Mouse (Mus musculus) common myeloid progenitor, adult 5-6 weeks (primary cell): Measurements from ENCODE around the gene Atp8b5. TPM values are rescaled to one million over a fixed set of nuclear protein-coding genes. Genes with fewer than 3 reads are reported as not detected.

Experiments
- ATAC-seq: replicated peaks from 2 replicates; pipeline ENCODE4 v1.8.0; 2016; ENCODE audit warnings: low read depth, mild to moderate bottlenecking, moderate TSS enrichment, inconsistent platforms; ENCODE audit not compliant: poor library complexity, severe bottlenecking
- total RNA-seq: library from RNA; stranded (forward); fragments of 200-1000, 187-1606 nt; gene quantifications from 2 replicates; pipeline ENCODE4 v1.2.3, GENCODE M21; 2017

Atp8b5 gene
- total RNA-seq, 1 experiment from 2014 or later = 1.2 TPM

DNA sequence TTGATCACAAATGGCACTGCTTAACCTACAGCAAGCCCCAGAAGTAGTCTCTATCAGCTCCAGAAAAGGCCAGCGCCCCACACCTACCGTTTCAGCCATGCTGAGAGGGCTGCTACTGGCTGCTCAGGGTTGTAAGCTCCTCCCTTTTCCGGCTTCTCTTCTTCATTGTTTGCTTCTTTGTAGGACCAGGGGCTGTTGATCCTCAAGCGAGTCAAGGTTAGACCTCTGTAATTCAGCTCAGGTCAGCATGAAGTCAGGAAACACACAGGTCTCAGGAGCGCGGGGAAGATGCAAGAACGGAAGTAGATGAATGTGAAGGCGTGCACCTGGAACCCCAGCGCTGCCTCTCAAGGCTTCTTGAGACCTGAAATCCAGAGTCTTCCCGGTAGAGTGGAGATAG is 137.7 kb downstream of the Atp8b5 start:
- ATAC-seq = no peak

GRCm38 (mm10) chr4:43406162-43406971 is 139.4 kb downstream of the Atp8b5 start:
- ATAC-seq = peak; percentile 88

DNA sequence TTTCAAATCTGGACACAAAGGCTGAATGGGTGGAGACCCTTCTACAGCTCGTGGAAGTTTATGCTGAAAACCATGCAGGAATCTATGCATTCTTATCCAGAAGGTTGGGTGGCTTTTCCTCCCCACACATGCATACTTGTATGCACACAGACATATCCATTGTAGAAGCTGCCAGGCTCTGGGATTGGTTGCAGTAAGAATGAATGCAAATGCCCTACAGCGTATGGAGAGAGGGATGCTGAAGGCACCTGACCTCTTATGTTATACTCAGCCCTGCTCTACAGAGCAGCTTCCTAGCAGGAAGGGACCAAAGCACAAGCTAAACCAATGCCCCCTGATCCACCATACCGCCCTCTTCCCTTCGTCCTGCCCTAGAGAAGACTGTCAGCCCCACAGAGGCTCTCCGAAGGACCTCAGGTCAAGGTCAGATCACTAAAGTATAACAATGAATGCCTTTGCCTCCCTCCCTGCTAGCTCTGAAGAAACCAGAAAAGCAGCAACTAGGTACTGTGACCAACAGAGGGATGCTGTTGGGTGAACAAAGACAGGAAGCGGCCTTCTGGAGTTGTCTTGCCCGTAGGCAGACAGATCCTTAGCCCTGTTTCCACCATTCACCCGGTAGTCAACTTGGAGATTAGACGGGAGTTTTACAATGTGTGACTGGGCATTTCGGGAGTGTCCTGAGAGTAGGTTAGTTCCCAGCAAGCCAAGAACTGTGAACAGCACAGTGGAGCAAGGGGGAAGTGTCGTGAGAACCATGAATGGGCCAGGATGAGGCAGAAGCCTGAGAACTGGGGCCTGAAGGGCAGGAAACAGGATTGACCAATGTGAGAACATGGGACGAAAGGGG is 140.3 kb downstream of the Atp8b5 start:
- ATAC-seq = no peak

DNA sequence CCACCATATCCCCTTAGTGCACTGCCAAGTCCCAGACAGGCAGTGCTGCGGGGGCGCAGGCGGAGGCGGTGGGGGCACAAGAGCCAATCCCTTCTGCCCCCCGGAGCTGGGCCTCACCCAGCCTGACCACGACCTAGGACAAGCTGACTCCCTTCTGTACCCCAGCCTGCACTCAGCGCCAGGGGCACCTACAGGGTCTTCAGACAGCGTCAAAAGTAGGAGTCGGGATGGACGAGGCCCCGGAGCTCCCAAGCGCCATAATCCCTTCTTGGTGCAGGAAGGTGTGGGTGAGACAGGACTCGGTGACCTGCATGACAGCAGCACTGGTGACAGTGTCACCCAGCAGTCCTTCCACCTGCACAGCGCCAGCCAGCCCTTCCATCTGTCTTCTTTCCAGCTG is 147.8 kb downstream of the Atp8b5 start:
- no peak for ATAC-seq

DNA sequence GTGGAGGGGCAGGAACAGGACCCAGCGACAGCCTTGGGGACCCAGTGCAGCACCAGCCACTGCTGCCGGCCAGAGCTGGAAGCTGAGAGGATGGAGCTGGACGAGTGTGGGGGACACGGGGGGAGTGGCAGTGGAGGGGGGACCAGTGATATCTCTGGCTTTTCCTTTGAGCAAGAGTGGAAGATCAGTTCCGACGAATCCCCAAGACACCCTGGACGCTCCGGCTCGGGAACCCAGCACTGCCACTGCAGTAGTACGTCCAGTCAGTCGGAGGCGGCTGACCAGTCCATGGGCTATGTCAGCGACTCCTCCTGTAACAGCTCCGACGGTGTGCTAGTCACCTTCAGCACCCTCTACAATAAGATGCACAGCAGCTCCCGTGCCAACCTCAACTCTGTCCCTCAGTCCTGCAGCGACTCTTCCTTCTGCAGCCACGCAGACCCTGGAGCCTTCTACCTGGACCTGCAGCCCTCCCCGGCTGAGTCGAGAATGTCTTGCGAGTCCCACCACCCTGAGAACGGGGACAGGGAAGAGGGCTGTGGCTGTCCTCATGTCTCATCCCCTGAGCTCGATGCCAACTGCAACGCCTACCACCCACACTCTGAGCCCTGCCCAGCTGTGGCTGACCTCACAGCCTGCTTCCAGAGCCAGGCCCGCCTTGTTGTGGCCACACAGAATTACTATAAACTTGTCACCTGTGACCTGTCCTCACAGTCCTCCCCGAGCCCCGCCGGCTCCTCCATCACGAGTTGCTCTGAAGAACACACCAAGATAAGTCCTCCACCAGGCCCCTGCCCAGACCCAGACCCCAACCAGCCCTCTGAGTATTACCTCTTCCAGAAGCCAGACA is 148.5 kb downstream of the Atp8b5 start:
- no peak for ATAC-seq

GRCm38 (mm10) chr4:43416071-43416490 is 149.1 kb downstream of the Atp8b5 start:
- ATAC-seq = no peak

GRCm38 (mm10) chr4:43417269-43418062 is 150.5 kb downstream of the Atp8b5 start:
- ATAC-seq = peak; percentile 68

GRCm38 (mm10) chr4:43418450-43418849 is 151.5 kb downstream of the Atp8b5 start:
- no peak for ATAC-seq

- ATAC-seq = no peak
These were observed 152.2 kb downstream of the Atp8b5 start for GRCm38 (mm10) chr4:43418973-43419656.

- peak; percentile 31; the same call in 1 of the 2 replicates for ATAC-seq
These were observed 152.9 kb downstream of the Atp8b5 start for GRCm38 (mm10) chr4:43419801-43420281.

- peak; percentile 68 for ATAC-seq
These were observed 153.3 kb downstream of the Atp8b5 start for GRCm38 (mm10) chr4:43420305-43420704.

DNA sequence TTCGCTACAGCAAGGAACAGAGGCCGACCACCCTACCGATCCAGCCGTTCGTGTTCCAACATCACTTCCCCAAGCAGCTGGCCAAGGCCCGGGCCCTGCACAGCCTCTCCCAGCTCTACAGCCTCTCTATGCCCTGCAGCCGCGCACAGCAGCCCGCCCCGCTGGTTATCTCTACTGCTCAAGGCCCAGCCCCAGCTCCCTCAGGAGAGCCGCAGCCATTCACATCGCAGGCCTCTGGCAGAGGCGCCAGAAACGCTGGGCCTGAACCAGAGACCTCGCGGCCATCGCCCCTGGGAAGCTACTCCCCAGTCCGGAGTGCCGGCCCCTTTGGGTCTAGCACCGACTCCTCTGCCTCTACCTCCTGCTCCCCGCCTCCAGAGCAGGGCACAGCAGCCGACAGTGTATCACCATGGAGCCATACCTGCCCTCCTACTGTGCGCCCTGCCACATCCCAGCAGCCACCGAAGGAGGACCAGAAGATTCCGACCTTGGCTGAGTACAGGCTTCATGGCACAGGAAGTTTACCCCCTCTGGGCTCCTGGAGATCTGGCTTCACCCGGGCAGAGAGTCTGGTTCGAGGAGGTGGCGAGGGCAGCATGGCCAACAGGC is 154.8 kb downstream of the Atp8b5 start:
- no peak for ATAC-seq

Other genes with a start within 250 kb of the Atp8b5 start
- gene Pigo, start 241.3 kb upstream of the Atp8b5 start, total RNA-seq = 7.9 and 12.2 TPM in 2 replicates
- 94.0 and 136 TPM in 2 replicates for gene Stoml2, start 235.4 kb upstream of the Atp8b5 start, total RNA-seq
- gene Fam214b, start 220.9 kb upstream of the Atp8b5 start, total RNA-seq = 0.29 and 1.3 TPM in 2 replicates
- 0.82 and 0.87 TPM in 2 replicates for gene Unc13b, start 208.2 kb upstream of the Atp8b5 start, total RNA-seq
- gene Rusc2, start 114.8 kb downstream of the Atp8b5 start, total RNA-seq = 0.97 and 1.3 TPM in 2 replicates
- not detected in 2 replicates for gene Fam166b, start 162.0 kb downstream of the Atp8b5 start, total RNA-seq
- gene Tesk1, start 174.8 kb downstream of the Atp8b5 start, total RNA-seq = 4.8 and 8.2 TPM in 2 replicates
- gene Cd72, start 187.5 kb downstream of the Atp8b5 start, total RNA-seq = 20.8 and 33.3 TPM in 2 replicates
- not detected in 2 replicates for gene Sit1, start 216.6 kb downstream of the Atp8b5 start, total RNA-seq
- gene Ccdc107, start 225.7 kb downstream of the Atp8b5 start, total RNA-seq = 50.5 and 62.2 TPM in 2 replicates
- 46.1 and 64.5 TPM in 2 replicates for gene Arhgef39, start 232.5 kb downstream of the Atp8b5 start, total RNA-seq
- 7.3 and 8.3 TPM in 2 replicates for gene Car9, start 239.8 kb downstream of the Atp8b5 start, total RNA-seq